Mouse (Mus musculus): ENCODE data around the gene Tex35.

Gene Tex35

DNA sequence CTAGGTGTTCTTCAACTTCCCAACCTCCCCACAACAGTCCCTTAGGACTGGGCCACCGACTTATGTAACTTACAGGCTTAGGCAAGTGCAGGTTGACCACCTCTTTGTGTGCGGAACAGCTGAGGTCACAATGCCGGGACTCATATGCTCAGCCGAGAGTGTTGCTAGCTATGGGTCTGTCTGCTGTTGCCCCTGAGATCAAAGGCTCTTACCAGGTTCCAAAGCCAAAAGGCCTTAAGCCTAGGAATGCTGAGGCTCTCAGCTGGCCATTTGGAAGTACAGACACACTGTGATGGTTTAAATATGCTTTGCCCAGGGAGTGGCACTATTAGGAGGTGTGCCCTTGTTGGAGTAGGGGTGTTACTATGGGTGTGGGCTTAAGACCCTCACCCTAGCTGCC is at the start of gene Tex35:
TSS of gene Tex35 (minus strand) at position 101 of the 400 bp plus-strand sequence.
- no peak for DNase-seq (ENCODE audit: low spot score in 2 of 2)

DNA sequence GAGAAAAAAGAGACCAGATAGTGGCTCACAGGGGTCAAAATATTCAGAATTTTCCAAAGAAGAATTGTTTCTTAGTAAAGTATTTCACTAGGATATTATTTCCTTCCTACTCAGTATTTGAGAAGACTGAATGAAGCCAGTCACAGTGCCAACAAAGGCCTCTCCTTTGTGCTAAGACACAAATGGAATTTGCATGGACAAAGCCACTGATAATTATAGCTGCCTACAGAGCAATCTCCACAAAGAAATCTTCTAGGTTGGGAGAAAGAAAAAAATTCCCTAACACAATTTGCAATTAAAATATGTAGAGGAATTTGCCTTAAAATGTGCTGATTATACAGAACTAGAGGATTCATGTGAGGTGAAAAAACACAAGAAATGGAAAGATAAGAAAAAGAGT is 45.3 kb upstream of the Tex35 start:
- no peak for DNase-seq (ENCODE audit: low spot score in 2 of 2)

DNA sequence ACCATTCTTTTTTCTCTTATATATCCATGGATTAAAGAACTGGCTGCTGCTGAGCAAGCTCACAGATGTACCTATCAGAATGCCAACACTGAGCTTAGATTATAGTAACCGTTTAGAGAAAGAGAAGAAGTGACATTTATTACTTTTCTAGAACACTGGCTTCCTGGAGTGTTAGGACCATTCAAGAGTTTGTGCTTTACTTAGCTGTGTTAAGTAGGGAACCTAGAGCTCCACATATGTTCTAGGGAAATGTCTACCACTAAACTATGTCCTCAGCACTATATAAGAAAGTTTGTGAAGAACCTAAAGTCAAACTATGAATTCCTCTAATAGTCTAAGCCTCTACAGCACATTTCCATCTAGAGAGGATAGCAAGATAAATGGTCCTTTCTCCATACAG is 41.6 kb upstream of the Tex35 start:
- no peak for DNase-seq (ENCODE audit: low spot score in 2 of 2)

DNA sequence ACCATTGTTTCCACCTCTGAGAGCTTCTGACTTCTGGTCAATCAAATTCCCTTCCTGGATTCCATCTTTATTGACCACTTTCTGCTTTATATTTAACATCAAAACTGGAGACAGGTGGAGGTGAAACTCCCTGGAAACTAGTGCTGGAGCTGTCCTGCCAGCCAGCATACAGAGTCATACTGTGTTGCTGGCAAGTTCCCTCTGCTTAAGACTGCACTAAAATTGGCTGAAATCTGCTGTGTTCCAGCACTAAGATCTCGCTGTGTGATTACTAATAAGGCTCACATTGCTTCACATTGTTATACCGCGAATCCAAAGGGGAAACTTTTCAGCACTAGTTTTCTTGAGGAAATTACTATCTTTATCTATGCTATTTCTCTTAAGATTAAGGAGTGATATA is 36.1 kb upstream of the Tex35 start:
- no peak for DNase-seq (ENCODE audit: low spot score in 2 of 2)

DNA sequence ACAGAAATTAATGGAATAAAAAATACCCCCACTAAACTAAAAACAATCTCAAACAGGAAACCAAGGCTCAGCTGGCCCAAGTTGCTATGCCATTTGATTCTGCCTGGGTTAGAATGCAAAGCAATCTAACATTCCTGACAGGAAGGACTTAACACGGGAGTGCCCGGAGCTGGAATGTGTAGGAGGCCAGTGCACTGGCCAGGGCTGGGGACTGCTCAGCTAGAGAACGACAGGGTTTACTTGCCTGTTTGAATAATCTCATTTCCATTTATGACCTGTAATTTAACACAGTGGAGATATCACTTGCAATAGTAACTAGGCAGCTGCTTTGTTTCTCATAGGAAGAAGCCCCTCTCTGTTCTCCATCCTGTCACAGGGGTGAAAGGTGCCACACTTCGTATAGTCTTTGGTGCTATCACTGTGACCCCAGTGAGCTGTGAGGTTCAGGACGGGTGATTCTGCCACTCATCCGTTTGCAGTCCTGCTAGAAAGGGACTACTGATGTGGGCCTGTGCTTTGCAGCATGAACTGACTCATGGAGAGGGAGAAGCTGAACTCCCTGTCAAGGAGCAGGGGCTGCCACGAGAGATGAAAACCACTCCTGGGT is 34.9 kb upstream of the Tex35 start:
- no peak for DNase-seq (ENCODE audit: low spot score in 2 of 2)

DNA sequence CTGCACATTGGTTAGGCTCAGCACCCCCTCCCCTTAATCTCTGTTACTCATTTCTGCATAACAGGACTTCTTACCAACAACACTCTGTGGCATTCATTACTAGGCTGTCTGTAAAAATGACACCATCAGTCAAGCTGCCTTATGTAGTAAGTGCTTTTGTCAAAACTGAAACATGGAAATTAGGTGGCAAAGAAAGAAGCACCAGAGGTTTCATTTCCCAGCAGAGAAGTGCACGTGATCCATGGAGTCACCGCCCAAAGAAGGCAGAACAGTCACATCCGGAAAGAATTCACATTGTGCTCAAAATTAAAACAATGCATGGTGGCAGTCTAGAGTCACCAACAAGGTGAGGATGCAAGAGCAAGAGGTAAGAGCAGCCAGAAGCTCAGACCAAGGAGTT is 32.5 kb upstream of the Tex35 start:
- no peak for DNase-seq (ENCODE audit: low spot score in 2 of 2)

DNA sequence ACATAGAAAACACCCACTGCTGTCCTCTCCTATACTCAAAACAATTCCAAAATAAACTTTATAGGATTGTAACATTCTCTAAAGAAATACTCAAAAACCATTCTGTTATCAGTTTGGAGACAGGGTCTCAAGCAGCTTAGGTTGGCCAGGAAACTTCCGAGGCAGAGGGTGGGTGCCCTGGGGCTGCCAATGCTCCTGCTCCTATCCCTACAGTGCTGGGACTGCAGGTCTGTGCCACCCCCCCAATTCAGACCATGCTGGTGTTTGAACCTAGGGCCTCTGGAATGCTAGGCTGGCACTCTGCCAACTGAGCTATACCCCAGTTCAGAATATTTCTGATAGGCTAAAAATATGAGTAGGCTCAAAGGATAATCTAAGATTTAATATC is 29.4 kb upstream of the Tex35 start:
- no peak for DNase-seq (ENCODE audit: low spot score in 2 of 2)

DNA sequence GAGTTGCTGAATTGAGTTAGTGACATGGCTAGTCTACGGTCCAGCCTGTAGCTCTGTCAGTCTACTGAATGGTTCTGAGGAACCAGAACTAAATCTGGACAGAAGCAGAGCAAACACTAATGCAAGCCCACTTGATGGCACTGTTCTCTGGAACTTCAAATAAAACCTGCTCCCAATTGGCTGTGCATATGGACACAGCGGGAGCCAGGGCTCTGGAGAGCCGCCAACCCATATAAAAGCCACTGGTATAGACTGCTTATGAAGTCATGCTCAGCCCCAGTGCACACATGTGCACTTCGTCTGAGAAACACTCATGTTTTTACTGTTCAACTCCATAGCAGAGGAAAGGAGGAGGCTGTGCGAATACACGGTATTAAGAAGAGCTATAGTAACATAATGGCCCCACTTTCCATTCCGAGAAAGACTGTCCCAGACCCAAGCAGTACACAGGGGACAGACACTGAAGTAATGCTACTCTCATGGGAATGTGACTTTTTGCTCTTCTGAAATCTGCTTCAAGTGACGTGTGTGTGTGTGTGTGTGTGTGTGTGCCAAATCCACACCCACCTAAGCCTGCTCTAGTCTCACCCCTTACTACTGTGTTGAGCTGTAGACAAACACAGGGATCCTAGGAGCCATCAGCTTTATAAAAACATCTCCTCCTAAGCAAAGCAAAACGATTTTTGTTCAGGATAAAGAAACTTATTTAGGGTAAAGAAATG is 28.8 kb upstream of the Tex35 start:
- DNase-seq (ENCODE audit: low spot score in 2 of 2): no peak

DNA sequence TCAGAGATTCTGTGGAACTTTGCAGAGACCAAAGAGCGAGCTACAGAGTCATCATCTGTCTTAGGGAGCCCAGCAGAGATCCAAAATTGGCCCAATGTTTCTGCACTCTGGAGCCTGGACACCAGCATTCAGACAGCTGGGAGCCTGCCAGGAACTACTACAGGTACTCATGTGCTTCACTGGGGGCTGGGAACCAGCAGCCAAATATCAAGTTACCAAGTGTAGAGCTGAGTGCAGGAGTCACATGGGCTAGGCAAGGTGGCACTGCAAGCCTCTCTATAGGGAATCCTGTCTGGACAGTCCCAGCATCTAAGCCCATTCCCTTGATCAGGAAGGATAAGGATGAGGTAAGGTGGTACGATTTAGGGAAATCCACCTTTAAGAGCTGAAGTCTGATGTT is 19.7 kb upstream of the Tex35 start:
- no peak for DNase-seq (ENCODE audit: low spot score in 2 of 2)

DNA sequence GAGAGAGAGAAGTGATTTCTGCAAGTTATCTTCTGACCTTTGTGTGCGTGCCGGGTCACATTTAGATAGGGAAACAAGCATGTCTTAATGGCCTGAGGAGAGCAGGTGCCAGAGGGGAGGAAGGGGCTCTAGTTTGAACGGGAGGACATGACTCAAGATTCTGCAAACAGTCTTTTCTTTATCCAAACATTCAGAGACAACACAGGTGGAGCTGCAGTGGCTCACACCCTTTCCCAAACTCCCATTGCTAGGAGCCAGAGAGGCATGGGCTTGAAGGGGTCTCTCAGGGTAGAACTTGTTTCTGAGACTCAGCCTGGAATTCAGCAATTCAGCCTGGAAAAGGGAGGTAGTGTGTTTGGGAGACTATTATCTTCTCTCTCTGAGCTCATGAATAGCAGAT is 15.4 kb upstream of the Tex35 start:
- no peak for DNase-seq (ENCODE audit: low spot score in 2 of 2)

DNA sequence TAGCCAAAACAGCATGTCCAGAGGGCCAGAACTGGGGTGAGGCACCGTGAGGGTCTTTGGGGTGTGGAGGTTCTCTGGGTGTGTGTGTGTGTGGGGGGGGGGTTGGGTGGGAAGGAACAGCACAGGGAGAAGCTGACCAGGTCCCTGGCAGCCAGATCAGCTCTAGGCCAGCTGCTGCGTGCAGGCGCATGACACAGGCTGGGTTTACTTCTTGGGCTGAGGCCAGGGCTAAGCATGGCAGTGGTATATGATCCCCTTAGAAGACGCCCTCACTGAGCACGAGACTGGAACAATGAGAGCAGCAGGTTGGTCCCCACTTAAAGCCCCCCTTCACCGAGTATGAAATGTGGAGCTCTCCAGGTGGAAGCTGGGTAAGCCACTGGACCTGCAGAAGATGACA is 10.7 kb upstream of the Tex35 start:
- DNase-seq (ENCODE audit: low spot score in 2 of 2): no peak

DNA sequence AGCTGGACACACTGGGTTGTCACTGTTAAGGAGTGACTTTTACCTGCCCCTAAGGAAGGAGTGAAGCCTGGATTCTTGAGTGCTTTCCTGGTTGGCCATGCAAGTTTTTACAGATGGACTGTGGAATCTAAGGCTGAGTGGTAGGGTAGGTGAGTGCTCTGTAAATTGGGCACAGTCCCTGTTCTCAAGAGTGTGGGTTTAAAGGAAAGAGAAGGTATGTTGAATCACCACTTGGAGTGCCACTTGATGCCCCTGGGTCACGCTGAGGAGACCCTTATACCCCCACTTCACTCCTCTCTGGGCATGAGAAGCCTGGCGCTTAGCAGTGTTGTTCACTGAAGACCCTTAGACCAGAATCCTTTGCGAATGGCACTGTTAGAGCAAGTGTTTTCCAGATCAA is 9.0 kb upstream of the Tex35 start:
- DNase-seq (ENCODE audit: low spot score in 2 of 2): no peak

DNA sequence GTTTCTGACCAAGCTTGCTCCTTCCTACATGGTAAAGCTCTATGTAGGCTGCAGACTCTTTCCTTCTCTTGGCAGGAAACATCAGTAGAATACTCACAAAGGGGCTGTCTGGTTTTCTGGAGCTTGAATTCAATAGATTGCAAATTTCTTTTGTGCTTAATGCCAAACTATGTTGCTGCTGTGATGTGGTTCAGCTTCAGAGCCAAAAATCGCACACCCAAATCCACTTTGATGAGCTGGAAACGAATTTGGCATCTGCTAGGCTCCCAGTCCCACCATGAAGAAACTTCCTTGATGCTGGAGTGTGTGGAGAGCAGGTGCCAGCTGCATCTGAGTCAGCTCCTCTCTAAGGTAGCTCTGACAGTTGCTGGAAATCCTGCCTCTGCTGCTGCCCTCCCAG is 6.0 kb upstream of the Tex35 start:
- no peak for DNase-seq (ENCODE audit: low spot score in 2 of 2)

DNA sequence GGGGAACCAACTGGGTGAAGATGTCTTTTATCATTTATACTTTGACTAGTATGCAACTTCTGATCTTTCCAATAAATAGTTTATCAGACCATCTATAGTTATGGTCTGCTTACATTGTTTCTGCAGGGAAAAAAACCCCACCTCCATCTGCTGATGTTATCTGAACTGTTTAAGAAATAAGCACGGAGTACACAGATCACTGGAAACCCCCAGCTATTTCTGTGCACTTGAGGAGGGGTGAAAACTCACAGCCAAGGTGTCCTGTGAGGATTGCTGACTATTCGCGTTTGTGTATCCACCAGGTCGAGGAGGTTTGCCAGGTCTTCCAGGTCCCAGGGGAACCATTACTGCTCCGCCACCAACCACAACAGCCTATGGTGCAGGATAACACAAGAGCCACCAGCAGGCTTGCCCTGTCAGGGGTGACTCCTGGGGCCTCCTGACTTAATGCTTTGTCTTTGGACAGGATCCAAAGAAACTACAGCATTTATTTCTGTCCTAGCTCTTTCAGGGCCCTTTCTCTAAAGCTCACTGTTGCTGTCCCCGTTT is 1.9 kb upstream of the Tex35 start:
- no peak for DNase-seq (ENCODE audit: low spot score in 2 of 2)

DNA sequence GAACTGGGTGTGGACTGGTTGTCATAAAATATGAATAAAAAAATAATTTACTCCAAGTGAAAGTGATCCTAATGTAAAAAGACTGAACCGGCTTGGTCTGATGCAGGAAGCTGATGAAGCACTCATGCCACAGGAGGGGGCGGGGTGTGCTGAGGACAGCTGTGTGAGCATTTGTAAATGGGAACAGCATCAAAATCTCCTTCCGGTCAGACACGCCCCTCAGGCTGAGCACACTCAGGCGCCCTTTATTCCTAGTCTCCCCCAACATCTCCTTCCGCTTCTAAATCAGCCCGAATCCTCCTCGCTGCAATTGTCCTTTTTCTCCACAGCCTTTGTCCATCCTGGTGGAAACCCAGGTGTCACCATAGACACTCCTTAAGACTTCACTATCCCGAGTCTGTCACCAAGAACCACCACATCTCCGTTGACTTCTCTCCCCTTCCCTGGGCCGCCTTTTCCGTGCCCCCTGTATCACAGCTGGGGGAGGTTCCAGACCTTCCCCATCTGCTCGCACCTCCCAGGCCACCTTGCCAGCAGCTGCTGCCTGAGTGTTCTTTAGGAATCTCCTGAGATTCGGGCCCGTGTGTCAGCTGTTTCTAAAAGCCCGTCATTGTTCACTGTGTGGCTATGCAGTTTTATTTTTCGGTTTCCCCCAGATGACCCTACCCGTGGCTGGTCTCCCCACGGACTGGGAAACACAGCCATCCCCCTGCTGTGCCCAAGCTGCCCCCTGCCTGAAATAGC is 7.2 kb downstream of the Tex35 start:
- DNase-seq (ENCODE audit: low spot score in 2 of 2): no peak

DNA sequence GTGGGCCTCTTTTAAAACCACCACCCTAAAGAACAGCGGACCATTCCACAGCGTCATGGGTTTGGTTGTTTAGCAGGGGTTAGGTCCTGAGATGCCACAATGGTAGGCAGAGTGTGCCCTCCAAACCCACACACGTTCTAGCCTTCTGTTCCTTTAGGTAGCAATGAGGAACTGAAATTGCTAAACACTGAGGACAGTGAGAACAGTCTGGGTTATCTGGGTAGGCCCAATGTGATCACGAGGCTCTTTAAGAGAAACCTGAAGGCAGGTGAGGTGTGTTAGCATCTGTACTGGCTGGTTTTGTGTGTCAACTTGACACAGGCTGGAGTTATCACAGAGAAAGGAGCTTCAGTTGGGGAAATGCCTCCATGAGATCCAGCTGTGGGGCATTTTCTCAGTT is 12.9 kb downstream of the Tex35 start:
- no peak for DNase-seq (ENCODE audit: low spot score in 2 of 2)

DNA sequence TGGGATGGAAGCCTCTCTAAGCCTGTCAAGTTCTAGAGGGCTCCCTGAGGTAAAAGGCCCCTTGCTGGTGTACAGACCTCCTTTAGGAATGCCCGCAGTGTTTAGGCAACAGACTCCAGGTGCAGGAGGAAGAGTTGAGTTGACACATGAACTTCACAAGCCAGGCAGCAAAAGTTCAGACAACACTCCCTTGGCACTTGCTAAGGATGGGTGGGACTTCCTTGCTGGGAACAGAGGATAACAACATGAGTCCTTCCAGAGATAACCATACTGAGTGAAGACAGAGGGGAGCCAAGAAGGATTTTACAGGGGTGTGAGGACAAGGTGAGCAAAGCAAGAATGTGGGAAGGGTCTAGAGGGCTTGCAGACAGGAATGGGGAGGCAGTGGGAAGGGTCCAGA is 15.9 kb downstream of the Tex35 start:
- no peak for DNase-seq (ENCODE audit: low spot score in 2 of 2)

DNA sequence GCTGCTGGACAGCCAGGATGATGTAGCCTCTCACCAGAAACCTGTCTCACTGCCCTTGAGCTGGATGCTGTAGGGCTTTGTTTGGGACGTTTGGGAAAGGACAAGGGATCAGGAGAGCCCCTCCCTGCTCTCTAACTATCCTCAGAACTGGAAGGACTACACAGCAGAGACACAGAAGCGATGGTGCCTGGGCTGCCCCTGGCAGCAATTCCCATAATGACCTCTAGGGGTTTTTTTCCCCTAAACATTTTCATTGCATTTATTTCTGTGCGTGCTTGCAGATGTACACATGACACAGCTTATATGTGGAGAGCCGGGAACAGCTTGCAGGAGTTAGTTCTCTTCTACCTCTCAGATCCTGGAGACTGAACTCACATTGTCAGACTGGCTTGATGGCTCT is 16.3 kb downstream of the Tex35 start:
- DNase-seq (ENCODE audit: low spot score in 2 of 2): no peak

DNA sequence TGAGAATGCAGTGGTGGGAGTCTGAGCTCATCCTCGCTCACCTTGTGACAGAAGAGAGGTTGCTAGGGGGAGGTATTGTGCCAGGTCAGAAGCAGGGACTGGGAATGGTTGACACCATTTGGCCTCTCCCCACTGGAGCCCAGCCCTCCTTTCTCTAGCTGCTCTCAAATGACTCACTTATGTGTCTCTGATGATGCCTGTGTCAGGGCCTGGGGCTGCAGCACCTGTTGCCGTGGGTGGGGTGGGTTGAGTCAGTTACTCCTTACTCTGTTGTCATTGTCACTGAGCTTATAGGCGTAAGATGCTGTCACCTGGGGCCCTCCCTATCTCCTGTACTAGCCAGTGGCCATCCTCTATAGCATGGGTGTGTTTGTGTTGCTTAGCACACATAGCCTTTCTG is 17.6 kb downstream of the Tex35 start:
- DNase-seq (ENCODE audit: low spot score in 2 of 2): no peak

DNA sequence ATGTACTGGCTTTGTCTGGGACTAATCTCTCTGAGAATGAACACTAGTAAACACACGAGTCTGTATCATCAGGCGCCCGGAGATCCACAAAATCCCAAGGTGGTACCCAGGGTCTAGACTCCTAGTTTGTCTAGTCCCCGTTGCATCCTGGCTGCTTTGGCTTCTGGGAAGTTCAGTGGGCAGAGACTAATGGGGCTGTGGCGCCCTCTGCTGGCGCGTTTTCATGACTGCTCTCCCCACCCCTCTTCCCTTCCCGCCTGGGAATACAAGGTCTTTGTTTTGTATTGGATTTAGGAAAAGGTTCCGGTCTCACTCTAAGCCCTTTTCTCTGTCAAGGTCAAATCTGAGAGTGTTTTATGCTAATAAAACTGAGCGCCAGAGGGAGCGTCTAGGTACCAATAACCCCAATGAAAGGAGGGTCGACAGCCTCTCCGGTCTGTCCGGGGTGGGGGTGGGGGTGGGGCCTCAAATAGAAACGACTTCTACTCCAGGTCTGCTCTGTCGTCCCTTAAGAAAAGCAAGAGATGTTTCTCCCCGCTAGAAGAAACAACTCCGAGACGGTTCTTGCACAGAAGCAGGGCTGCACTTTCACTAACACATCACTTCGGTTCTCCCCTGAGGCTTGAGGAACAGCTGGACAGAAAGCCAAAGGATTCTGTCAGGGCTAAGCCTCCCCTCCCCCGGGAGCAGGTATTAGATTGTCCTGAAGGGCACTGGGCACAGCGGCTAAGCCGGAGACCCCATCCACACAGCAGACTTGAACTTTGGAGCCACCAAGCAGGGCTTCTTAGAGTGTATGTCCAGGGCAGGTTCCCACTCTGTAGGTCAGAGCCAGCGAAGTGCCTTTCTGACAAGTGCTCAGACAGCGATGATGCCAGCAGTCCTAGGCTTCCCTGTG is 22.1 kb downstream of the Tex35 start:
- DNase-seq (ENCODE audit: low spot score in 2 of 2): peak in 1 of 2 experiments; percentile 42

DNA sequence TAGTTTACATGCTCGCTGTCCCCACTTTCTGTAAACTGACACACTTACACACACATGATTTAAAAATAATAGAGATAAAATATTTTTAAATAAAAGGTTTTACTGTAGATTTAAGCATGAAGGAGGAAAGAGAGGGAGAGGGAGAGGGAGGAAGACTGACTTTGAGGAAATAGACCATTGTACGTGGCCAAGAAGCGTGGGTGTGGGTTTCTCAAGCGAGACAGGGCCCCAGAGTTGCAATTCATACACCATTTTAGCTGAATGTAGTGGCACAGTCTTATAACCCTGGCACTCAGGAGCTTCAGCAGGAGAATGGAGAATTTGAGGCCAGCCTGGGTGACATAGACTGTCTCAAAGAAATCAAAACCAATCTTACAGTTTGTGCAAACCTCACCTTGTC is 25.5 kb downstream of the Tex35 start:
- DNase-seq (ENCODE audit: low spot score in 2 of 2): no peak

DNA sequence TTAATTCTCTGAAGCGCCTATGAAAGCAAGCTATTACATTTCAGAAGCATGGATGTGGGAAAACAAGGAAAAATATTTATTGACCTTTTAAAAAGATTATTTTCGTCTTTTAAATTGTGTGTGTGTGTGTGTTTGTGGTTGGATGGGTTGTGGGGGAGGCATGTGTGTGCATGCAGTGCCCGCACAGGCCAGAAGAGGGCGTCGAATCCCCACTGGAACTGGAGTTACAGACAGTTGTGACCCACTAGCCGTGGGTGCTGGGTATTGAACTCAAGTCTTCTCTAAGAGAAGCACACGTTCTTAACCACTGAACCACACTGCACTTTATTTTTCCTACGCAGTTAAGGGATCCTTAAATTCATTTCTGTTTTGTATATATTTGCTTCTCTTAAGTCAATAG is 26.5 kb downstream of the Tex35 start:
- DNase-seq (ENCODE audit: low spot score in 2 of 2): no peak

Data from urinary bladder, postnatal 36 days (tissue).